Mouse (Mus musculus) hematopoietic stem cell, adult 5-6 weeks (primary cell): Measurements from ENCODE around the gene Pex16. TPM values are rescaled to one million over a fixed set of nuclear protein-coding genes. Genes with fewer than 3 reads are reported as not detected.

Source experiments
- ATAC-seq, 2 experiments: fragments of 125-278 bp in 1 of 2; replicated peaks in 1 of 2; 2 replicates each; pipeline ENCODE4 v1.8.0; 2016 to 2017; ENCODE audit warnings: inconsistent platforms in 2 of 2, mild to moderate bottlenecking in 2 of 2, moderate number of reproducible peaks in 2 of 2, low read depth in 1 of 2, moderate TSS enrichment in 1 of 2; ENCODE audit not compliant: low FRiP score in 2 of 2, poor library complexity in 2 of 2, severe bottlenecking in 2 of 2, insufficient read depth in 1 of 2, low TSS enrichment in 1 of 2
- total RNA-seq: library from RNA; stranded (forward); fragments of 172-1452, 232-1000 nt; gene quantifications from 2 replicates; pipeline ENCODE4 v1.2.3, GENCODE M21; 2017

The Pex16 gene
- total RNA-seq, 1 experiment from 2014 or later: 16.1 TPM

DNA sequence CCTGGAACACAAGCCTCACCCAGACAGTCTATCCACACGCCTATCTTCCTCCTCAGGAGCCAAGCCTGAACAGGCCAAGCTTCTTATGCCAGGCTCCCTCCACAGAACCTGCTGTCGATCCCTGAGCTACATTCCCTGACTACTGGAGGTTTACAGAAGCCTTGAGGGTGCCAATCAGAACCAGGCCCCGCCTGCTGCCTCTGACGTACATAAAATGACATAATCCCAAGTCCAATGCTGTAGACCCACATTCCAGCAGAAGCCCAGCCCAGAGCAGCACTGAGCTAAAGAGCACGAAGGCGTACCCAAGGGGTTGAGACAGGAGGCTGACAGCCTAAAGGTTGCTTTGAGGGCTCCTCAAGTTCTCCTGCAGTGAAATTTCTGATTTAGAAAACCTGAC is 53.4 kb downstream of the Pex16 start:
- ATAC-seq: no peak

DNA sequence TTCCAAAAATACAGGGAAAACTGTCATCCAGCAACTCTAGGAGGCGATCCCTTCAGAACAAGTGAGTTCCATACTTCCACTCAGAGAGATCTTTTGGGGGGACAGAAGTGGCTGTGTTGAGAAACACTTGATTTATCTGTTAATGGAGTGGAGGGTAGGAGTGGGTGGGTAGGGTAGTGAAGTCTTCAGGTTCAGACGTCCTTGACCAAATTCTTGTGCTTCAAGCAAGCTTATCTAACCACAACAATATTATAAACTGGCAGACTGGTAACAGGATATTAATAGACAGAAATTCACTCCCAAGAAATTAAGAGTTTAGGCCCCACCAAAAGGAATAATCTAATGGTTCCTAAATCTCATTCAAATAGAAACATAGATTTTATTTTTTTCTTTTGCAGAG is 55.6 kb downstream of the Pex16 start:
- no peak for ATAC-seq

Other genes with a start within 250 kb of the Pex16 start
- 2.1 and 2.2 TPM in 2 replicates for gene Large2, start 193 bp downstream of the Pex16 start, total RNA-seq
- 1.6 and 8.8 TPM in 2 replicates for gene 1700029I15Rik, start 7.9 kb downstream of the Pex16 start, total RNA-seq
- gene Mapk8ip1, start 26.6 kb downstream of the Pex16 start, total RNA-seq: 0.05 and 0.25 TPM in 2 replicates
- 8.2 and 9.3 TPM in 2 replicates for gene Cry2, start 59.4 kb downstream of the Pex16 start, total RNA-seq
- gene Slc35c1, start 85.9 kb downstream of the Pex16 start, total RNA-seq: 14.7 and 16.3 TPM in 2 replicates
- 0.20 TPM in 1 of 2 replicates, not detected in the other for gene Chst1, start 225.0 kb downstream of the Pex16 start, total RNA-seq